Mouse (Mus musculus) kidney, adult 2 months (tissue): ENCODE results near the gene Prim1. TPM values are rescaled to one million over a fixed set of nuclear protein-coding genes. Genes with fewer than 3 reads are reported as not detected.

ENCODE experiments used
- DNase-seq: peaks from one replicate; pipeline ENCODE4 v3.0.0; 2021
- H3K27ac ChIP-seq: fragments of 200-500 bp; 2 replicates; pipeline ENCODE4 v1.5.1; 2012; ENCODE audit warnings: low read depth, low read length, control low read depth, inconsistent platforms; ENCODE audit not compliant: insufficient read depth
- H3K27me3 ChIP-seq: fragments of 200-500 bp; replicated peaks from 2 replicates; pipeline ENCODE4 v1.6.1; 2012; ENCODE audit warnings: mild to moderate bottlenecking, moderate library complexity, low read length, inconsistent platforms; ENCODE audit not compliant: control insufficient read depth, insufficient read depth
- H3K36me3 ChIP-seq: fragments of 200-500 bp; 2 replicates; pipeline ENCODE4 v1.6.1; 2012; ENCODE audit warnings: mild to moderate bottlenecking, moderate library complexity, low read length, inconsistent platforms; ENCODE audit not compliant: control insufficient read depth, insufficient read depth
- H3K4me1 ChIP-seq: fragments of 200-500 bp; 2 replicates; pipeline ENCODE4 v1.6.1; 2011; ENCODE audit warnings: low read length; ENCODE audit not compliant: control insufficient read depth, insufficient read depth
- H3K4me3 ChIP-seq: fragments of 200-500 bp; 2 replicates; pipeline ENCODE4 v1.5.1; 2011; ENCODE audit warnings: mild to moderate bottlenecking, low read depth, low read length, control low read depth; ENCODE audit not compliant: insufficient read depth
- CTCF ChIP-seq: fragments of 200-500 bp; conservative IDR thresholded peaks from 2 replicates; pipeline ENCODE4 v1.5.1; 2011; ENCODE audit warnings: low read depth, mild to moderate bottlenecking, control low read depth, low read length, moderate library complexity, mixed read lengths; ENCODE audit not compliant: insufficient read depth, insufficient read length
- POLR2A ChIP-seq: fragments of 200-500 bp; IDR thresholded peaks from one replicate; pipeline ENCODE4 v1.6.1; 2011; ENCODE audit warnings: low read depth, low read length, control low read depth
- WGBS: fragments of 180-500 bp; shearing (Covaris S2); methylation state at CpG from one replicate; pipeline ENCODE4 v1.1.7; 2018; 5-methylcytosine and 5-hydroxymethylcytosine counted together
- polyA plus RNA-seq: library from polyadenylated mRNA; depleted of rRNA; stranded (reverse); fragments of >200 nt; gene quantifications from 2 replicates; pipeline ENCODE4 v1.2.3, GENCODE M21; 2012; rRNA removed

Prim1 gene
- polyA plus RNA-seq: 3.4 and 3.6 TPM in 2 replicates

DNA sequence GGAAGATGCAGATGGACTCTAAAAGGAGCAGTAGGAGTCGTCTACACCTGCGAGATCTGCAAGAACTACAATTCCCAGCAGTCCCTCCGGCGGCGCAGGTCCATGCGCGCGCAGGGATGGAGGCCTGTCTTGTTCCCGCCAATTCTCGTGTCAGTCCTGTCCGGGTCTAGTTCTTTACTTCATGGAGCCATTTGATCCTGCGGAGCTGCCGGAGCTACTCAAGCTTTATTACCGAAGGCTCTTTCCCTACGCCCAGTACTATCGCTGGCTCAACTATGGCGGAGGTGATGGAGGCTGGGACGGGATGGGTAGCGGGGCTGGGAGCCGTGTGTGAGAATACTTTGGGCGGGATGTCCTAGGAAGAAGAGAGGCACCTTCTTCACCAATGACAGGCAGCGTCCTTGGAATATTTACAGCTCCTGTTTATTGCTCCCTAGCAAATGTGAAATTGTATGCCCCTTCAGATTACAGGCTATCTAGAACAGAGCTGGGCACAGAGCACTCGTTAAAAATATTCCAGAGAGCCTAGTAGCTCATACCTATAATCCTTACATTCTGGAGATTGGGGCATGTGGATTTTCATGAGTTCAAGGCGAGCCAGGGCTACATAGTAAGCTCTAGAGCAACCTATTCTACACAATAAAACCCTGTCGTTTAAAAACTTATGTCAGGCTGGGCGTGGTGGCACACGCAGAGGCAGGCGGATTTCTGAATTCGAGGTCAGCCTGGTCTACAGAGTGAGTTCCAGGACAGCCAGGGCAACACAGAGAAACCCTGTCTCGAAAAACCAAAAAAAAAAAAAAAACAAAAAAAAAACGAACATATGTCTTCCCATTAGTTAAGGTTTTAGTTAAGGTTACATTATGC, at the start of gene Prim1:
Prim1 (plus strand) TSS at position 101 of the 867 bp plus-strand sequence.
- H3K27ac ChIP-seq: no peak within 1 kb of the TSS
- H3K36me3 ChIP-seq: no peaks in the 10 kb centered on the region
- H3K27me3 ChIP-seq: no peaks in the 10 kb centered on the region
- no peak for TF ChIP-seq CTCF
- no peak for TF ChIP-seq POLR2A
- WGBS: 4% methylated on average over 31 of the region's 31 CpGs
- H3K4me3 ChIP-seq: peak within 1 kb of the TSS; percentile 100
- no peaks in the 10 kb centered on the region; the same call in 1 of the 2 replicates for H3K4me1 ChIP-seq
- peak; percentile 90 for DNase-seq

DNA sequence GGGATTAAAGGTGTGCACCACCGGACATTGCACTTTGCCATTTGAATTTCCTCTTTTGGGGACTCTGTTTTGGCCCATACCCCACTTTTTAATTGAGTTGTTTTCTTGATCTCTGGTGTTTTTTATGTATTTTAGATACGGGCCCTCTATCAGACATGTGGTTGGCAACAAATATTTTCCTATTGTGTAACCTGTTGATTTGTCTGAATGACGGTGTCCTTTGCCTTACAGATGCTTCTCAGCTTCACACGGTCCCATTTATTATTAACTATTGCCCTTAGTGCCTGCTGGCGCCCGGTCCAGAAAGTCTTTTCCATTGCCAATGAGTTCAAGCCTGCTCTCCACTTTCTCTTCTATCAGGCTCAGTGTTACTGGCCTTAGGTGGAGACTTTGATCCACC, 48.5 kb upstream of the Prim1 start:
- no peaks in the 10 kb centered on the region for H3K36me3 ChIP-seq
- H3K27me3 ChIP-seq: no peaks in the 10 kb centered on the region
- peak overlapping the region; percentile 64; the same call in 1 of the 2 replicates for H3K27ac ChIP-seq
- 59% methylated on average over 6 of the region's 6 CpGs for WGBS
- H3K4me1 ChIP-seq: peaks cover 3% of the 10 kb centered on the region; the same call in 1 of the 2 replicates
- peak; percentile 81 for DNase-seq
- no peak overlapping the region for H3K4me3 ChIP-seq
- TF ChIP-seq POLR2A: no peak
- TF ChIP-seq CTCF: no peak

DNA sequence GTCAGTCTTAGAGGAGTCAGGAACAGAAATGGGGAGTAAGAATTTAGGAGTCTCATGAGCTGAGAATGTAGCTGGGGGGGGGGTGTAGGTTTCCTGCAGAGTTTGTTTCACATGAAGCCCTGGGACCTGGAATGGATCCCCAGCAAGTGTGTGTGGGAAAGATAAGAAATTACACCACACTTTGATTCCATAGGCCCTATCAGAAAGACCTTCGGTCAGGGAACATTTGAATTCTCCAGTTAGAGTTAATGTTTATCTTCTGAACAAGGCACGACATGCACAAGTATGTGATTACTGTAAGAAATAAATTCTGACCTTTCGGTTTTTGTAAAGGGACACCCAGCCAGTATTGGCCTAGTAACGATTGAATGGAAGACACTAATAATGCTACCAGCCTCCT, 45.1 kb upstream of the Prim1 start:
- no peak for DNase-seq
- TF ChIP-seq POLR2A (no peak), CTCF (no peak)
- H3K27me3 ChIP-seq: no peaks in the 10 kb centered on the region
- no peak overlapping the region for H3K27ac ChIP-seq
- no peaks in the 10 kb centered on the region for H3K36me3 ChIP-seq
- 25% methylated on average over 4 of the region's 4 CpGs for WGBS
- H3K4me1 ChIP-seq: peaks cover 3% of the 10 kb centered on the region; the same call in 1 of the 2 replicates
- no peak overlapping the region for H3K4me3 ChIP-seq

DNA sequence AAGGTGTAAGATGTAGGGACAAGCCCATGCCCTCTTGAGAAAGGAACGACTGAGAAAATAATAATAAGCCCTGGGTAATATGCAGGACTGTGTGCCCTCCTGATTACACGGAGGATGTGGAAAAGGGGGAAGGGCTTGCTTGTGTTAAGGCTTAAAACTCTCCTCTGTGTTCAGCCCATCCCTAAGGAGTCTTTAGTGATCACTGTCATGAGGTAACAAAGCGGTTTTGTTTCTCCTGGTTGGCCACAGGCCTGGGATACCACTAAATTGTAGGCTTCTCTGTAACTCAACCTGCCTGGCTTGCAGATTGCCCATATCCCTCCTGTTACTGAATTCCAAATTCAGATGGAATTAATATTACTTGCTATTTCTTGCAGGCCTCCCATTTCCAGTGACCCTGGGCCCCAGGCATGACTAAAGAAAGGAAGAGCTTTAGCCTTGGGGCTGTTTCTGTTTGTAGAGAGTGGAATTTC, 44.6 kb upstream of the Prim1 start:
- DNase-seq: no peak
- H3K27ac ChIP-seq: no peak overlapping the region
- H3K4me1 ChIP-seq: peaks cover 3% of the 10 kb centered on the region; the same call in 1 of the 2 replicates
- 53% methylated on average over 3 of the region's 3 CpGs for WGBS
- no peak overlapping the region for H3K4me3 ChIP-seq
- no peaks in the 10 kb centered on the region for H3K27me3 ChIP-seq
- H3K36me3 ChIP-seq: no peaks in the 10 kb centered on the region
- no peak for TF ChIP-seq CTCF
- TF ChIP-seq POLR2A: no peak

DNA sequence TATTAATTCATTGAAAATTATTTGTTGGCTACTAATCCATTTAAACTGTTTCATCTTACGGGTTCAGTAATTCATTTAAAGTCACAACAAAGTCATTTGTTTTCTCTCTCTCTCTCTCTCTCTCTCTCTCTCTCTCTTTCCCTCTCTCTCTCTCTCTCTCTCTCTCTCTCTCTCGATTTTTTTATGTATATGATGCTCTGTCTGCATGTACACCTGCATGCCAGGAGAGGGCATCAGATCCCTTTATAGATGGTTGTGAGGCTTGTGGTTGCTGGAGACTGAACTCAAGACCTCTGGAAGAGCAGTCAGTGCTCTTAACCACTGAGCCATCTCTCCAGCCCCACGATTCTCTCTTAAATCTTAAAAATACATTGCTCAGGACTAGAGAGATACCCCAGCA, 43.8 kb upstream of the Prim1 start:
- DNase-seq: no peak
- Histone ChIP-seq H3K27me3 (no peaks in the 10 kb centered on the region), H3K4me3 (no peak overlapping the region), H3K36me3 (no peaks in the 10 kb centered on the region), H3K4me1 (peaks cover 3% of the 10 kb centered on the region; the same call in 1 of the 2 replicates), H3K27ac (no peak overlapping the region)
- TF ChIP-seq POLR2A: no peak
- peak; percentile 27; the same call in 1 of the 2 replicates for TF ChIP-seq CTCF
- 69% methylated on average over 3 of the region's 3 CpGs for WGBS

DNA sequence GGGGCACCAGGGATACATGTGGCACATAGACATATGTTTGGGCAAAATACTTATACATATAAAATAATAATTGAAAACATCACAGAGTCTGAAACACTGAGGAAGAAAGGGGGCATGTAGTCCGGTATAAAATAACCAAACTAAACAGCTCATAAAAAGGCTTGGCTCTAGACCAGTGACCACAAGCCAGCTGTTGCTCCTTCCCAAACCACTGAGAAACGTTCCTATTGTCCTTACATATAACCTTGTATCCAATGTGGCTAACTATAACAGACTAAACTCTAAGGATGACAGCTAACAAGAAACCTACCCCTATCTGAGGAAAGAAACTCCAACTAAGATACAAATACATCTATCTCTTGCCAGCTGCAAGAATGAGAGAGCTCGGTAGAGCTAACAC, 40.9 kb upstream of the Prim1 start:
- no peaks in the 10 kb centered on the region for H3K27me3 ChIP-seq
- H3K4me1 ChIP-seq: peaks cover 3% of the 10 kb centered on the region; the same call in 1 of the 2 replicates
- DNase-seq: no peak
- no peak overlapping the region for H3K4me3 ChIP-seq
- H3K27ac ChIP-seq: no peak overlapping the region
- no peaks in the 10 kb centered on the region for H3K36me3 ChIP-seq
- TF ChIP-seq CTCF (no peak), POLR2A (no peak)
- WGBS: 74% methylated on average over 3 of the region's 3 CpGs

DNA sequence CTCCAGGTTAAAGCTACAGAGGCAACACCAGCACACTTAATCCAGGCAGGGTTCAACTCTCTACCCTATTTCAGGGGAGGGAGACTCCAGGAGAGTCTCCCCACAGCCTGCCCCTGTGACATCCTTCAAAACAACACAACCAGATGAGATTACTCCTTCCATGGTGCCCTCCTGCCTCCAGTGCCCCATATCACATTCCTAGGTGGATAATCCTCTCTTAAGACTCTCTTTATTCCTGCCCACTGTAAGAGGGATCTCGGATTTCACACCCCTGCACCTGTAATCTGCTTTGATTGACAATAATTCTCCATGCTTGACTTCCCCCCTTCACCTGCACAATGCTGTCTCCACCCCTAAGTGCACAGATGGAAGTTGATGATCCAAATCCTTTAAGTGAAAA, 39.5 kb upstream of the Prim1 start:
- no peaks in the 10 kb centered on the region for H3K27me3 ChIP-seq
- 29% methylated on average over 1 of the region's 1 CpGs for WGBS

More for the DNA sequence above, 39.5 kb upstream of the Prim1 start:
- no peak for TF ChIP-seq POLR2A
- TF ChIP-seq CTCF: no peak
- DNase-seq: no peak
- no peaks in the 10 kb centered on the region for H3K36me3 ChIP-seq
- no peaks in the 10 kb centered on the region for H3K4me1 ChIP-seq
- H3K4me3 ChIP-seq: no peak overlapping the region
- no peak overlapping the region for H3K27ac ChIP-seq
